Mouse (Mus musculus) C2C12 (cell line): Measurements from ENCODE around the gene Rab39.

Source experiments
- CEBPB ChIP-seq: IDR thresholded peaks from one replicate; pipeline ENCODE4 v1.6.1; 2011; ENCODE audit warnings: low read depth, mild to moderate bottlenecking, control low read depth, moderate library complexity
- CTCF ChIP-seq: IDR thresholded peaks from one replicate; pipeline ENCODE4 v1.5.1; 2011; ENCODE audit not compliant: control insufficient read depth, insufficient read depth, insufficient read length
- FOSL1 ChIP-seq: IDR thresholded peaks from one replicate; pipeline ENCODE4 v1.8.0; 2011; ENCODE audit warnings: mild to moderate bottlenecking, low read length; ENCODE audit not compliant: poor library complexity, insufficient read depth, severe bottlenecking
- MAX ChIP-seq: IDR thresholded peaks from one replicate; pipeline ENCODE4 v1.6.1; 2011; ENCODE audit warnings: mild to moderate bottlenecking, control low read depth
- MYOD1 ChIP-seq: IDR thresholded peaks from one replicate; pipeline ENCODE4 v1.6.1; 2011; ENCODE audit warnings: low read depth; ENCODE audit not compliant: control insufficient read depth, insufficient read length
- MYOG ChIP-seq: IDR thresholded peaks from one replicate; pipeline ENCODE4 v1.6.1; 2011; ENCODE audit not compliant: control insufficient read depth, insufficient read length; ENCODE audit errors: extremely low read depth
- USF1 ChIP-seq: IDR thresholded peaks from one replicate; pipeline ENCODE4 v1.6.1; 2011; ENCODE audit warnings: low read depth, mild to moderate bottlenecking, control low read depth, moderate library complexity

DNA sequence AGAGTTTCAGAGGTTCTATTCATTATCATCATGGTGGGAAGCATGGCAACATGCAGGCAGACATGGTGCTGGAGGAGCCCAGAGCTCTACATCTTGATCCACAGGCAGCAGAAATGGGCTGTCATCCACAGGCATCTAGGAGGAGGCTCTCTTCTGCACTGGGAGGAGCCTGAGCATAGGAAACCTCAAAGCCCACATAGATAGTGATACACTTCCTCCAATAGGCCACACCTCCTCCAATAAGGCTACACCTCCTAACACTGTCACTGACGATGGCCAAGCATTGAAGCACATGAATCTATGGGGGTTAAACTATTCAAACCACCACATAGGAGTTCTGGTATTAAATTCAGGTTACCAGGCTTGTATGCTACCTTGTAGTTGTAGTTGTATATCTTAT, 12.3 kb downstream of the Rab39 start:
- TF ChIP-seq MYOD1 (no peak), CTCF (no peak), CEBPB (no peak), MAX (no peak), USF1 (no peak), FOSL1 (no peak), MYOG (no peak)
